Mouse (Mus musculus) brown adipose tissue, adult 24 weeks (tissue): ENCODE measurements around the gene Cmtm1. TPM values are rescaled to one million over a fixed set of nuclear protein-coding genes. Genes with fewer than 3 reads are reported as not detected.

Experiments used
- polyA plus RNA-seq: library from polyadenylated mRNA; stranded (reverse); fragments of >200 nt; gene quantifications from 2 replicates; pipeline ENCODE4 v1.2.4, GENCODE M21; 2012; ENCODE audit not compliant: missing spikeins, insufficient read depth, insufficient read length

The Cmtm1 gene
- polyA plus RNA-seq, 1 experiment = not detected

Other genes starting within 250 kb of the Cmtm1 start
- 53.4 and 61.0 TPM in 2 replicates for gene Cdh5, start 208.5 kb downstream of the Cmtm1 start, polyA plus RNA-seq
- gene Bean1, start 139.7 kb downstream of the Cmtm1 start, polyA plus RNA-seq = 0.54 TPM in 1 of 2 replicates, not detected in the other
- 13.1 and 16.8 TPM in 2 replicates for gene Tk2, start 61.6 kb downstream of the Cmtm1 start, polyA plus RNA-seq
- gene Cklf, start 59.3 kb downstream of the Cmtm1 start, polyA plus RNA-seq = 3.8 TPM in 1 of 2 replicates, not detected in the other
- not detected in 2 replicates for gene Cmtm2a, start 17.0 kb downstream of the Cmtm1 start, polyA plus RNA-seq
- gene Gm45711, start 64 bp downstream of the Cmtm1 start, polyA plus RNA-seq = not detected in 2 replicates
- not detected in 2 replicates for gene Gm11020, start 11.4 kb upstream of the Cmtm1 start, polyA plus RNA-seq
- not detected in 2 replicates for gene Cmtm2b, start 12.1 kb upstream of the Cmtm1 start, polyA plus RNA-seq
- 12.1 and 15.1 TPM in 2 replicates for gene Cmtm3, start 29.3 kb upstream of the Cmtm1 start, polyA plus RNA-seq
- gene Cmtm4, start 85.7 kb upstream of the Cmtm1 start, polyA plus RNA-seq = 21.5 and 32.4 TPM in 2 replicates
- gene Dync1li2, start 132.9 kb upstream of the Cmtm1 start, polyA plus RNA-seq = 29.1 and 29.3 TPM in 2 replicates
- not detected in 2 replicates for gene Terb1, start 199.8 kb upstream of the Cmtm1 start, polyA plus RNA-seq
- 33.8 and 36.6 TPM in 2 replicates for gene Nae1, start 224.5 kb upstream of the Cmtm1 start, polyA plus RNA-seq
- gene Car7, start 224.5 kb upstream of the Cmtm1 start, polyA plus RNA-seq = 2.8 and 3.6 TPM in 2 replicates